Mouse (Mus musculus) liver, adult 2 months (tissue): ENCODE measurements around the gene Mtf1.

Experiments used
- CTCF ChIP-seq: fragments of 200-500 bp; IDR thresholded peaks from 2 replicates; pipeline ENCODE4 v1.5.1; 2011; ENCODE audit warnings: low read depth, low read length, control low read depth
- POLR2A ChIP-seq: fragments of 200-500 bp; IDR thresholded peaks from 2 replicates; pipeline ENCODE4 v1.6.1; 2011; ENCODE audit warnings: low read length, control low read depth; ENCODE audit not compliant: insufficient read depth; ENCODE audit errors: extremely low read depth

DNA sequence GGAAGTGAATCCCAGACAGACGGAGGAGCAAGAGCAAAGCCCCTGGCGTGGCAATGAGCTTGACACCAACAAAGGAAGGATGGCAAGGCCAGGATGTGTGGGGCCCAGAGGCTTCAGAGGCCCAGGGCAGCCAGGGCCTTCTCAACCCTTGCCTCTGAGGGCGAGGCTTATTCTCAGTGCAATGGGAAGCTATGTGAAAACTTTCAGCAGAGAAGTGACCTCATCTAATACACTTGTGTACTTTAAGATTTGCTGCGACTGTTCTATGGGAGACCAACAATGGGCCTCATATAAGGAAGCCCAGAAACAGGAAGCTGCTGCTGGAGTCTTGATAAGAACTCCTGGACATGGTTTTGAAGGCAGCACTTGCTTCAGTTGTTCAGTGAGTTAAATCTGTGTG, 29.8 kb upstream of the Mtf1 start:
- no peak for TF ChIP-seq CTCF
- TF ChIP-seq POLR2A: no peak
